Mouse (Mus musculus) megakaryocyte, embryonic 14.5 days (primary cell): ENCODE results near the gene Bcl10.
"Not testable (repeated sequence)": the region's sequence is repeated elsewhere in the genome, so short reads cannot be mapped to it uniquely, and the experiment has no call there.

ENCODE experiments used
- FLI1 ChIP-seq: IDR thresholded peaks from 2 replicates; pipeline ENCODE4 v1.6.1; 2012; ENCODE audit warnings: low read length, inconsistent platforms, mixed read lengths
- GATA1 ChIP-seq: IDR thresholded peaks from 3 replicates; pipeline ENCODE4 v1.6.1; 2012; ENCODE audit warnings: mixed read lengths, low read length, inconsistent platforms, borderline replicate concordance

DNA sequence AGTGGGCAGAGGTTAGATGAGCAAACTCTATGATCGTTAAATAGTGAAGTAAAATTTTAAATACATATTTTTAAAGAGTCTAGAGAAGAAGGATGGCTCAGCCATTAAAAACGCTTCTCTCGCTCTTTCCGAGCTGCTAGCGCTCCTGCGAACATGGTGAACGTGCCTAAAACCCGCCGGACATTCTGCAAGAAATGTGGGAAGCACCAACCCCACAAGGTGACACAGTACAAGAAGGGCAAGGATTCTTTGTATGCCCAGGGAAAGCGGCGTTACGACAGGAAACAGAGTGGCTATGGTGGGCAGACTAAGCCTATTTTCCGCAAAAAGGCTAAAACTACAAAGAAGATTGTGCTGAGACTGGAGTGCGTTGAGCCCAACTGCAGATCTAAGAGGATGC, 43.7 kb upstream of the Bcl10 start:
- not testable (repeated sequence) for TF ChIP-seq GATA1, FLI1
